Mouse (Mus musculus) stomach, postnatal 0 days (tissue): ENCODE measurements around the gene Xylt1. TPM values are rescaled to one million over a fixed set of nuclear protein-coding genes. Genes with fewer than 3 reads are reported as not detected.

Experiments used
- ATAC-seq: fragments of 200-750 bp; cut with Nextera tagmentation; 2 replicates; pipeline ENCODE4 v1.8.0; 2017; ENCODE audit not compliant: low FRiP score, low TSS enrichment
- DNase-seq: peaks from one replicate; pipeline ENCODE4 v3.0.0-alpha.2; 2016; ENCODE audit warnings: low spot score
- H3K27ac ChIP-seq: fragments of 300-500 bp; sonication (generic); replicated peaks from 2 replicates; pipeline ENCODE4 v1.5.1; 2014; ENCODE audit warnings: mild to moderate bottlenecking, control low read depth
- H3K27me3 ChIP-seq: fragments of 300-500 bp; sonication (generic); 2 replicates; pipeline ENCODE4 v1.6.1; 2014; ENCODE audit warnings: low read length; ENCODE audit not compliant: control insufficient read depth, insufficient read depth
- H3K36me3 ChIP-seq: fragments of 300-500 bp; sonication (generic); 2 replicates; pipeline ENCODE4 v1.6.1; 2014; ENCODE audit warnings: low read length, mixed read lengths; ENCODE audit not compliant: control insufficient read depth, insufficient read depth
- H3K4me1 ChIP-seq: fragments of 300-500 bp; sonication (generic); replicated peaks from 2 replicates; pipeline ENCODE4 v1.6.1; 2014; ENCODE audit warnings: antibody characterized with exemption; ENCODE audit not compliant: control insufficient read depth, insufficient read depth
- H3K4me2 ChIP-seq: fragments of 300-500 bp; sonication (generic); replicated peaks from 2 replicates; pipeline ENCODE4 v1.6.1; 2014; ENCODE audit warnings: low read depth, mild to moderate bottlenecking, control low read depth, moderate library complexity
- H3K4me3 ChIP-seq: fragments of 300-500 bp; sonication (generic); 2 replicates; pipeline ENCODE4 v1.5.1; 2014; ENCODE audit warnings: low read depth, low read length, control low read depth
- H3K9ac ChIP-seq: fragments of 300-500 bp; sonication (generic); 2 replicates; pipeline ENCODE4 v1.6.1; 2014; ENCODE audit warnings: mild to moderate bottlenecking, low read length, control low read depth, mixed read lengths
- H3K9me3 ChIP-seq: fragments of 300-500 bp; sonication (generic); 2 replicates; pipeline ENCODE4 v1.6.1; 2016; ENCODE audit warnings: low read length; ENCODE audit not compliant: control insufficient read depth
- CTCF ChIP-seq: IDR thresholded peaks from 2 replicates; pipeline ENCODE4 v1.5.1; 2016; ENCODE audit warnings: antibody characterized with exemption, low read depth, mild to moderate bottlenecking, moderate library complexity
- EP300 ChIP-seq: optimal IDR thresholded peaks from 2 replicates; pipeline ENCODE3; 2016; ENCODE audit warnings: antibody characterized with exemption
- WGBS: fragments of 180-500 bp; shearing (Covaris S2); extraction: QIAGEN DNeasy Blood & Tissue Kit; methylation state at CpG from one replicate; pipeline ENCODE4 v1.1.7; 2014; 5-methylcytosine and 5-hydroxymethylcytosine counted together
- polyA plus RNA-seq: library from polyadenylated mRNA; unstranded; fragments of >200 nt; fragmentation: Nextera tagmentation; extraction: Ambion mirVana; gene quantifications from 2 replicates; pipeline ENCODE4 v1.2.1, GENCODE M21; 2015

Xylt1 gene
- polyA plus RNA-seq, 1 experiment from 2014 or later = 0.36 TPM

DNA sequence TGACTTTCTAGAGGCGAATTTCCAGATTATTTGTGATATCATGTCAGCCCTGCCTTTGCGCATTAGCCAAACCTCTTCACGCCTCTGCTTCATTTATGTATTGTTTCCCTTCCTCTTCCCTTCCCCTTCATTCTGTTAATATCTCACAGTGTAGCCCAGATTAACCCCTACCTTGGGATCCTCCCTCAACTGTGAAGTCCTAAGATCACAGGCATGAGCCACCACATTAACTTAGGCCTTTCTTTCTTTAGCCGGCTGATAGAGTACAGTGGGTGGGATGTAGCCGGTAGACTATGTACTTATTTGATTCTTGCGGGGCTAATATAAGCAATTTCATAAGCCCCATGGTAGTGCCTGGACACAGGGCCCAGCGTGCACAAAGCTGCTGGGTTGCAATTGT, 62.4 kb downstream of the Xylt1 start:
- Histone ChIP-seq H3K36me3 (no peaks in the 10 kb centered on the region), H3K9ac (no peak overlapping the region), H3K4me1 (no peaks in the 10 kb centered on the region), H3K9me3 (no peaks in the 10 kb centered on the region), H3K4me3 (no peak overlapping the region), H3K4me2 (no peak overlapping the region), H3K27ac (no peak overlapping the region), H3K27me3 (no peaks in the 10 kb centered on the region)
- no peak for DNase-seq
- TF ChIP-seq CTCF (no peak), EP300 (no peak)
- no peak for ATAC-seq
- WGBS = 89% methylated on average over 7 of the region's 7 CpGs

DNA sequence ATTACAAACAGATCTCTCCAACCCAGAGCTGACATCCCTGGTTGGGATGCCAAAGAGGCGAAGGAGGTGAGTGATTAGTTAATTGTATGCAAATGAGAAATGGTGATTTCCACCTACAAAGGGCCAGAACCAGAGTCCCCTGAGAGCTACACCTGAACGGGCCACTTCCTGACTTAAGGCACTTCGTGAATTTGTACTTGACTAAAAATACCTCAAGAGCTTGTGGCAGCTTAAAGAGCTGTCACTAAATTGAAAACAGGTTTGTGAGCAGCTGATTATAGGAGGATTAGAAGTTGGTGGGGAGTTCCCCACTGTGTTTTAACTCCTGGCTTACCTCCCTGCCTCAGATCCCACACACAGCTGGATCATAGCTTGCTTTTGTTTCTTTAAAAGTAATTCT, 64.7 kb downstream of the Xylt1 start:
- no peak overlapping the region for H3K4me3 ChIP-seq
- WGBS = 36% methylated on average over 3 of the region's 3 CpGs
- TF ChIP-seq EP300 = no peak
- TF ChIP-seq CTCF = no peak
- no peak overlapping the region for H3K4me2 ChIP-seq
- H3K36me3 ChIP-seq = no peaks in the 10 kb centered on the region
- ATAC-seq = no peak
- no peak for DNase-seq
- no peaks in the 10 kb centered on the region for H3K9me3 ChIP-seq
- no peak overlapping the region for H3K9ac ChIP-seq
- H3K27ac ChIP-seq = no peak overlapping the region
- no peaks in the 10 kb centered on the region for H3K4me1 ChIP-seq
- H3K27me3 ChIP-seq = no peaks in the 10 kb centered on the region

DNA sequence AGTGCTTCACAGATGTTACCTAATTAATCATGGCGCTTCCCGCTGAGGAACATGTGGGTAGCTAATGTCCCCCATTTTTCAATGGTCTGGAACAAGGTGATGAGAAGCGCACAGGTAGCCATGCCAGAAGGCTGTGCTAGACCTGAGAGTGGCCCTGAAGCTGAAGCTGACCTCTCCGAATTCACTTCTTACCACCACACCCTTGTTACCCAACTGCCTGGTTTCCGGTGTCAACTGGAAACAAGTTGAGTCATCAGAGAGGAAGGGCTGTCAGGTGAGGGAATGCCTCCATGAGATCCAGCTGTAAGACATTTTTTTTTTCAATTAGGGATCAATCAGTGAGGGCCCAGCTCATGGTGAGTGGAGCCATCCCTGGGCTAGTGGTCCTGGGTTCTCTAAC, 68.8 kb downstream of the Xylt1 start:
- no peak overlapping the region for H3K4me2 ChIP-seq
- H3K27ac ChIP-seq = no peak overlapping the region
- H3K4me1 ChIP-seq = no peaks in the 10 kb centered on the region
- H3K9me3 ChIP-seq = no peaks in the 10 kb centered on the region
- DNase-seq (no peak), ATAC-seq (no peak)
- no peaks in the 10 kb centered on the region for H3K36me3 ChIP-seq
- WGBS = 89% methylated on average over 5 of the region's 5 CpGs
- no peak overlapping the region for H3K4me3 ChIP-seq
- TF ChIP-seq CTCF (no peak), EP300 (no peak)
- H3K27me3 ChIP-seq = no peaks in the 10 kb centered on the region
- H3K9ac ChIP-seq = no peak overlapping the region

DNA sequence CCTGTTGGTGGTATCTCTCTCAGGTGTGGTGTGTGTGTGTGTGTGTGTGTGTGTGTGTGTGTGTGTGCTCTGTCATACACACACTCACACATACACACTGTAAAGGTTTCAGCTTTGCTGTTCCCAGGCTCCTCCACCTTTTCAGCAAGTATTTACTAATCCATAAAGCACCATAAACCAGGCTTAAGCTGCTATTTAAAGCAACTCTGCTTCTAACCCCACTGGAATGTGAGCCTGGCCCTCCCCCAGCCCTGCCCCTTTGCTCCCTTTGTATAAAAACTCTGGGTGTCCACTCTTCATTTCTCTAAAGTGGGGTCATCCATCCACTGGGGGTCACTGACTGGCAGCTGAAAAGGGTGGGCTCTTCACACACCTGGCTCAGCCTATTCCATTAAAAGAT, 70.4 kb downstream of the Xylt1 start:
- no peak overlapping the region for H3K4me3 ChIP-seq
- no peak overlapping the region for H3K4me2 ChIP-seq
- no peak for TF ChIP-seq EP300
- no peak for TF ChIP-seq CTCF
- H3K27me3 ChIP-seq = no peaks in the 10 kb centered on the region
- no peak overlapping the region for H3K9ac ChIP-seq
- DNase-seq (no peak), ATAC-seq (no peak)
- no peaks in the 10 kb centered on the region for H3K36me3 ChIP-seq
- H3K27ac ChIP-seq = no peak overlapping the region
- H3K4me1 ChIP-seq = no peaks in the 10 kb centered on the region
- H3K9me3 ChIP-seq = no peaks in the 10 kb centered on the region

DNA sequence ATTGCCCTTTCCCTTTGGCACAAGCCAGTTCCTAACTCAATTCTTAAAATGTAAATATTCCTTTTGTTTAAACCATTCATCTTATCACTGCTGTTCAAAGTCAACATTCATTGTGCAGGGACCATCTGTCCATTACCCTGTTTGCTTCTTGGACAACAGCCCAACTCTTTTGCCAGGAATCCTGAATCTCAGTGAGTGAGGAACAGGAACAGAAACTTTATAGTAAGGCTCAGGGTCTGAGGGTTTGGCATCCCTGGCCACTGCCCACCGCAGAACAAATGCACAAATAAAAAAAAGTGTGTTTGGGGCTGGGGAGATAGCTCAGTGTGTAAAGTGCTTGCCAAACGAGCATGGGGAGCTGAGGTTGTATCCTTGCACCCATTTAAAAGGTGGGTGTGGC, 71.5 kb downstream of the Xylt1 start:
- Histone ChIP-seq H3K4me1 (no peaks in the 10 kb centered on the region), H3K36me3 (no peaks in the 10 kb centered on the region), H3K4me2 (no peak overlapping the region), H3K9me3 (no peaks in the 10 kb centered on the region), H3K27ac (no peak overlapping the region), H3K27me3 (no peaks in the 10 kb centered on the region), H3K9ac (no peak overlapping the region), H3K4me3 (no peak overlapping the region)
- 22% methylated on average over 2 of the region's 2 CpGs for WGBS
- no peak for ATAC-seq
- DNase-seq = no peak
- no peak for TF ChIP-seq EP300
- TF ChIP-seq CTCF = no peak

DNA sequence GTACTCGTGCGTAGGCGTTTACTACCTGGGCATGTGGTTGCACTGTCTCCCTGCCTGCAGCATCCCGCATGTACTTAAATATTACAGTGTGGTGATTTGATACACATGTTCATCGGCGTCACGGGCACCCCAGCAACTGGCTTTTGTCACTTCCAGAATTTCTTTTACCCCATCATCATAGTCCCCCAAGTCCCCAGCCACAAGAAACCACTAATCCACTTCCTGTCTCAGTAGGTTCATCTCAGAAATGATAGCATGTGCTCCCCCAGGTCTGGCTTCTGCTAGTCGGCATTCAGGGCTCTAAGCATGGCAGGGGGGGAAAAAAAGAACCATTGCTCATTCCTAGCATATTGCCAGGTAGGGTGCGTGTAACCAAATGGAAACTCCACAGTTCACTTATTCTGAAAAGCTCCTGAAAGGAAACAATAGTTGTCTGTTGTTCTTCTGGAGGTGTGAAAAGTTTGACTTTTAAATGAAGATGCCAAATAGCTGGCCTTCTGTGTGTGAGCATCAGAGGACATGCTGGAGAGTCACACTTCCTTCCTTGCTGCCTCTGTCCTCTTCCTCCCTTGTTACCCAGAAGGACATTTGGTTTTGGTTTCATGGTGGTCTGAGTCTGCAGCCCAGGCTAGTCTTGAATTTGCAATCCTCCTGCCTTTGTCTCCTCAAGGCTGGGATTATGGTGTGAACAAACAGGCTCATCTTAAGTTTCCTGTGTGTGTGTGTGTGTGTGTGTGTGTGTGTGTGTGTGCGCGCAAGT, 74.2 kb downstream of the Xylt1 start:
- H3K27me3 ChIP-seq = no peaks in the 10 kb centered on the region
- H3K4me1 ChIP-seq = no peaks in the 10 kb centered on the region
- no peaks in the 10 kb centered on the region for H3K36me3 ChIP-seq
- no peak overlapping the region for H3K9ac ChIP-seq
- ATAC-seq (no peak), DNase-seq (no peak)
- WGBS = 89% methylated on average over 11 of the region's 11 CpGs
- no peak for TF ChIP-seq CTCF
- no peaks in the 10 kb centered on the region for H3K9me3 ChIP-seq
- no peak overlapping the region for H3K4me2 ChIP-seq
- H3K4me3 ChIP-seq = no peak overlapping the region
- H3K27ac ChIP-seq = no peak overlapping the region
